Mouse (Mus musculus) granulocyte monocyte progenitor cell, adult 5-6 weeks (primary cell): Measurements from ENCODE around the gene Rnf41. TPM values are rescaled to one million over a fixed set of nuclear protein-coding genes. Genes with fewer than 3 reads are reported as not detected.
A peak's percentile ranks its signal among the peaks of the same experiment; 100 is the strongest.

Experiments used
- ATAC-seq: replicated peaks from 2 replicates; pipeline ENCODE4 v1.8.0; 2016; ENCODE audit warnings: mild to moderate bottlenecking, moderate TSS enrichment, inconsistent platforms; ENCODE audit not compliant: poor library complexity, severe bottlenecking
- total RNA-seq, 2 experiments: library from RNA; stranded (forward) in 1 of 2; stranded (reverse) in 1 of 2; fragments of 200-712, 200-1000 nt in 1 of 2; fragments of >200 nt in 1 of 2; fragmentation: Nextera tagmentation in 1 of 2; gene quantifications; 2 replicates each; pipeline ENCODE4 v1.2.3; 2014 to 2017

Rnf41 gene
- total RNA-seq, 2 experiments from 2014 or later: 15.7 to 18.6 TPM

- ATAC-seq: no peak
Measured at GRCm38 (mm10) chr10:128459409-128460269, 48.2 kb downstream of the Rnf41 start.

DNA sequence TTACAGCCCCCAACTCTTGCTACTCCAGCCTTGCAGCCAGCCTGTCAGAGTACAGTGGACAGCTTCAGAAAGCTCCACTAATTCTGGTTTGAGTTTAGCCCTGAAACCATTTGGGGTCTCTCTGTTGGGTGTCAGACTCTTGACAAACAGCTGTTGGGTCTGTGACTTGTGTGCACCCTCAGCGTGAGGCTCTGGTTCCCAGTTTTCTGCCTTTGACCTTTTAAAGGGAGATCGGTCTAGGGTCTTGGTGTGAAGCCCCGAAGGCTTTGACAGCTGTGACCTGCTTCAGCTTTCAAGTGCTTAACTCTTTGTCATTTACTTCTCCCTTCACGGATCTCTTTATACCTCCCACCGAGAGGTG lies 48.8 kb downstream of the Rnf41 start:
- no peak for ATAC-seq

GRCm38 (mm10) chr10:128474366-128474765 lies 62.9 kb downstream of the Rnf41 start:
- ATAC-seq: no peak

DNA sequence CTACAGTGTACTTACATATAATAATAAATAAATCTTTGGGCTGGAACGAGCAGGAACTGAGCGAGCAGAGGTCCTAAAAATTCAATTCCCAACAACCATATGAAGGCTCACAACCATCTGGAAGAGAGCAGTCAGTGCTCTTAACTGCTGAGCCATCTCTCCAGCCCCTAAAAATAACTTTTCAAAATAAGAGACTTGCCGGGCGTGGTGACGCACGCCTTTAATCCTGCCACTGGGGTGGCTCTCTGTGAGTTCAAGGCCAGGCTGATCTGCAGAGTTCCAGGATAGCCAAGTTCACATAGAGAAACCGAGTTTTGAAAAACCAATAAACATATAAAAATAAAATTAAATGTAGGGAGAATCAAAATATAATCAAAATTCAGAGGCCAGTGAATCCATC lies 74.9 kb downstream of the Rnf41 start:
- ATAC-seq: no peak

- ATAC-seq: no peak
Measured at GRCm38 (mm10) chr10:128487861-128488712, 76.6 kb downstream of the Rnf41 start.

DNA sequence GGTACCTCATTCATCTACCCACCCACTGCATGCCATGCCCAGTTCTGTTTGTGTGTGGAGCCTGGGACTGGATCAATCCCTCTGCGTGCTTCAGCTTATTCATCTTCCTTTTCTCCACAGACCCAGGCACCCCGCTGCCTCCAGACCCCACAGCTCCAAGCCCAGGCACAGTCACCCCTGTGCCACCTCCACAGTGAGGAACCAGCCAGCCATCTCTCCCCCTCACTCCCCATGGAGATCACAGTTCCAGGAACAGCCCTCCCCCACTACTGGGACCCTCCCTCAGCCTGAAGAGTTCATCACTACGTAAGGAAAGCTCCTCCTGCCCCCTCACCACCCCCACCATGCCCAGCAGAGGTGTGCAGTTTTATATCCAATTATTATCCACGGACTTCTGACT lies 77.3 kb downstream of the Rnf41 start:
- ATAC-seq: no peak

DNA sequence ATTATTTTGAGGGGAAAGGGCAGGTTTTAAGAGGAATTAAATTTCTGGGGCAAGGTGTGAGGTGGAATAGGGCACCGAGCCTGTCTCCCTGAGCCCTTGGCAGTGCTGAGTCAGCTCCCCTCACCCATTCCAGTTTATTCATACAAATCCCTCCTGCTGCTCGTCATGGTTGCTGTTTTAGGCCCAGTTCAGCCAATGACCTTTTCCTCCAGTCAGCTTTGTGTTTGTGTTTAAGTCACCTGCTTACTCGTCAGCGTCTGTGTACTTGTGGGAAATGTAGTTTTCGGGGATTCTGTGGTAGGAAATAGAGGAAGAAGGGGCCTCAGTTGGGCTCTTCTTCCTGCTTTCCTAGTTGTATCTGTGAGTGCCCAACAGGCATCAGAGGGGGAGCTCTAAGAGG lies 77.9 kb downstream of the Rnf41 start:
- peak; percentile 13 for ATAC-seq

DNA sequence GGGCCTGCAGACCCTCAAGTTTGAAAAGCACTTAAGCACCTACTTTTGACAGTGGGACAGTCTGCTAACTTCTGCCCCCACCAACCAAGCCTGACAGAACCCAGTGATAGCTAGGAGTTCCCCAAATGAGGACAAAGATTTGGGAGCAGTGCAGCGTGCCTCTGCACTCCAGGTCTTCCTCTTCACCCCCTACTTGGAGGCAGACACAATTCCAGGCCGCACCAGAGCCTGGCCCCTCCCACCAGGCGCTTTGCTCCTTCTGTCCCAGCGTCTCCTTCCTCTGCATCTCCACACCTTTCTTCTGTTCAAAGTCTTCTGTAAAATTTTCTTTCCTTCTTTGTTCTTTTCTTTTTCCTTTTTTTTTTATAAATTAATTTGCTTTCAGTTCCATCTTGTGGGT lies 78.3 kb downstream of the Rnf41 start:
- ATAC-seq: no peak

GRCm38 (mm10) chr10:128490232-128490631 lies 78.8 kb downstream of the Rnf41 start:
- no peak for ATAC-seq

DNA sequence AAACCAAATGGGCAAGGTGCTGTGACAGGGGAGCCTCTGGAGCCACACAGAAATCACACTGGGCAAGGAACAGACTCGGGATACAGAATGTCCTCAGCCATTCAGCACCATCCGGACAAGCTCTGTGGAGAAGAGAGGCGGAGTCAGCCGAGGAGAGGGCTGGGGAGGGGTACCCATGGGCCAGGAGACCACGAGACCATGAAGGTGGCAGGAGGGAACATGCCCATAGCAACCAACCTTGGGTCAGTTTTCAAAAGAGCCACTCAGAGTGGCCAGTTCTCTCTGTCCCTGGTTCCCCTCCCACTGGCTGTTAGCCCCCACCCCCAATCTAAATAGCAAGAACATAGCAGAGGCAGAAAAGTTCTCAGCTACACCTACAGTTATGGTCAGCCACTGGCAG lies 79.5 kb downstream of the Rnf41 start:
- ATAC-seq: no peak

Other genes starting within 250 kb of the Rnf41 start
- 14.3 and 20.5 TPM in 2 replicates for gene Rbms2, start 231.4 kb upstream of the Rnf41 start, total RNA-seq (2014; fragmentation: Nextera tagmentation)
- gene Rbms2, start 231.4 kb upstream of the Rnf41 start, total RNA-seq (2017): 1.8 and 2.1 TPM in 2 replicates
- not detected in 2 replicates for gene Gls2, start 217.2 kb upstream of the Rnf41 start, total RNA-seq (2014; fragmentation: Nextera tagmentation)
- gene Gls2, start 217.2 kb upstream of the Rnf41 start, total RNA-seq (2017): not detected in 2 replicates
- gene Spryd4, start 199.8 kb upstream of the Rnf41 start, total RNA-seq (2014; fragmentation: Nextera tagmentation): 15.1 and 16.3 TPM in 2 replicates
- 9.7 and 19.2 TPM in 2 replicates for gene Spryd4, start 199.8 kb upstream of the Rnf41 start, total RNA-seq (2017)
- gene Mip, start 185.8 kb upstream of the Rnf41 start, total RNA-seq (2014; fragmentation: Nextera tagmentation): 0.75 TPM in 1 of 2 replicates, not detected in the other
- gene Mip, start 185.8 kb upstream of the Rnf41 start, total RNA-seq (2017): not detected in 2 replicates
- gene Timeless, start 179.6 kb upstream of the Rnf41 start, total RNA-seq (2014; fragmentation: Nextera tagmentation): 55.4 and 70.5 TPM in 2 replicates
- 64.0 and 71.4 TPM in 2 replicates for gene Timeless, start 179.6 kb upstream of the Rnf41 start, total RNA-seq (2017)
- gene Apon, start 157.6 kb upstream of the Rnf41 start, total RNA-seq (2014; fragmentation: Nextera tagmentation): 0.41 and 3.2 TPM in 2 replicates
- 0.31 and 0.99 TPM in 2 replicates for gene Apon, start 157.6 kb upstream of the Rnf41 start, total RNA-seq (2017)
- not detected in 2 replicates for gene Apof, start 143.0 kb upstream of the Rnf41 start, total RNA-seq (2014; fragmentation: Nextera tagmentation)
- gene Apof, start 143.0 kb upstream of the Rnf41 start, total RNA-seq (2017): 0.34 and 0.57 TPM in 2 replicates
- gene Stat2, start 141.1 kb upstream of the Rnf41 start, total RNA-seq (2014; fragmentation: Nextera tagmentation): 26.8 and 28.5 TPM in 2 replicates
- gene Stat2, start 141.1 kb upstream of the Rnf41 start, total RNA-seq (2017): 6.5 and 7.1 TPM in 2 replicates
- gene Il23a, start 112.9 kb upstream of the Rnf41 start, total RNA-seq (2014; fragmentation: Nextera tagmentation): not detected in 2 replicates
- 1.3 and 1.6 TPM in 2 replicates for gene Il23a, start 112.9 kb upstream of the Rnf41 start, total RNA-seq (2017)
- gene Pan2, start 108.3 kb upstream of the Rnf41 start, total RNA-seq (2014; fragmentation: Nextera tagmentation): 22.7 and 25.7 TPM in 2 replicates
- gene Pan2, start 108.3 kb upstream of the Rnf41 start, total RNA-seq (2017): 9.8 and 16.2 TPM in 2 replicates
- gene Cnpy2, start 89.2 kb upstream of the Rnf41 start, total RNA-seq (2014; fragmentation: Nextera tagmentation): 108 and 200 TPM in 2 replicates
- gene Cnpy2, start 89.2 kb upstream of the Rnf41 start, total RNA-seq (2017): 135 TPM in 2 replicates
- 175 and 176 TPM in 2 replicates for gene Cs, start 73.9 kb upstream of the Rnf41 start, total RNA-seq (2014; fragmentation: Nextera tagmentation)
- 104 and 114 TPM in 2 replicates for gene Cs, start 73.9 kb upstream of the Rnf41 start, total RNA-seq (2017)
- gene Coq10a, start 42.7 kb upstream of the Rnf41 start, total RNA-seq (2014; fragmentation: Nextera tagmentation): 20.8 and 28.4 TPM in 2 replicates
- gene Coq10a, start 42.7 kb upstream of the Rnf41 start, total RNA-seq (2017): 6.8 and 7.9 TPM in 2 replicates
- 58.1 and 60.1 TPM in 2 replicates for gene Ankrd52, start 34.5 kb upstream of the Rnf41 start, total RNA-seq (2014; fragmentation: Nextera tagmentation)
- 9.1 and 11.3 TPM in 2 replicates for gene Ankrd52, start 34.5 kb upstream of the Rnf41 start, total RNA-seq (2017)
- gene Slc39a5, start 10.4 kb upstream of the Rnf41 start, total RNA-seq (2014; fragmentation: Nextera tagmentation): not detected in 2 replicates
- gene Slc39a5, start 10.4 kb upstream of the Rnf41 start, total RNA-seq (2017): not detected in 2 replicates
- 80.4 and 115 TPM in 2 replicates for gene Nabp2, start 165 bp upstream of the Rnf41 start, total RNA-seq (2014; fragmentation: Nextera tagmentation)
- gene Nabp2, start 165 bp upstream of the Rnf41 start, total RNA-seq (2017): 58.6 and 60.5 TPM in 2 replicates
- gene Smarcc2, start 47.6 kb downstream of the Rnf41 start, total RNA-seq (2014; fragmentation: Nextera tagmentation): 90.4 and 113 TPM in 2 replicates
- 56.4 and 56.9 TPM in 2 replicates for gene Smarcc2, start 47.6 kb downstream of the Rnf41 start, total RNA-seq (2017)
- 1,019 and 1,105 TPM in 2 replicates for gene Myl6, start 82.5 kb downstream of the Rnf41 start, total RNA-seq (2014; fragmentation: Nextera tagmentation)
- 1,278 and 1,308 TPM in 2 replicates for gene Myl6, start 82.5 kb downstream of the Rnf41 start, total RNA-seq (2017)
- gene Myl6b, start 87.0 kb downstream of the Rnf41 start, total RNA-seq (2014; fragmentation: Nextera tagmentation): 10.7 and 13.7 TPM in 2 replicates
- gene Myl6b, start 87.0 kb downstream of the Rnf41 start, total RNA-seq (2017): 1.2 and 1.7 TPM in 2 replicates
- gene Esyt1, start 114.2 kb downstream of the Rnf41 start, total RNA-seq (2014; fragmentation: Nextera tagmentation): 89.1 and 90.5 TPM in 2 replicates
- gene Esyt1, start 114.2 kb downstream of the Rnf41 start, total RNA-seq (2017): 78.8 and 97.6 TPM in 2 replicates
- 8.8 and 9.7 TPM in 2 replicates for gene Zc3h10, start 136.1 kb downstream of the Rnf41 start, total RNA-seq (2014; fragmentation: Nextera tagmentation)
- gene Zc3h10, start 136.1 kb downstream of the Rnf41 start, total RNA-seq (2017): 12.5 and 13.6 TPM in 2 replicates
- gene Rpl41, start 137.6 kb downstream of the Rnf41 start, total RNA-seq (2014; fragmentation: Nextera tagmentation): 6,066 and 6,315 TPM in 2 replicates
- 3,608 and 4,444 TPM in 2 replicates for gene Rpl41, start 137.6 kb downstream of the Rnf41 start, total RNA-seq (2017)
- gene Pa2g4, start 154.3 kb downstream of the Rnf41 start, total RNA-seq (2014; fragmentation: Nextera tagmentation): 404 and 410 TPM in 2 replicates
- gene Pa2g4, start 154.3 kb downstream of the Rnf41 start, total RNA-seq (2017): 414 and 442 TPM in 2 replicates
- 1.6 and 1.7 TPM in 2 replicates for gene Erbb3, start 178.0 kb downstream of the Rnf41 start, total RNA-seq (2014; fragmentation: Nextera tagmentation)
- gene Erbb3, start 178.0 kb downstream of the Rnf41 start, total RNA-seq (2017): 1.4 and 1.8 TPM in 2 replicates
- 2,754 and 2,968 TPM in 2 replicates for gene Rps26, start 215.1 kb downstream of the Rnf41 start, total RNA-seq (2014; fragmentation: Nextera tagmentation)
- gene Rps26, start 215.1 kb downstream of the Rnf41 start, total RNA-seq (2017): 1,150 and 1,165 TPM in 2 replicates
- gene Ikzf4, start 234.3 kb downstream of the Rnf41 start, total RNA-seq (2014; fragmentation: Nextera tagmentation): 0.62 TPM in 1 of 2 replicates, not detected in the other
- gene Ikzf4, start 234.3 kb downstream of the Rnf41 start, total RNA-seq (2017): not detected in 2 replicates